ENCODE assay signal across 21 mouse cellular contexts in genomic region chr15:83481236-83481780, GRCm38 (mm10). TPM values are rescaled to one million over a fixed set of nuclear protein-coding genes. Genes with fewer than 3 reads are reported as not detected.
DNase-seq lines count a peak whose midpoint lies in the region; ATAC-seq and TF ChIP-seq lines count a peak whose summit lies in the region.
"Had no signal": no experiment of that assay in that cellular context is flagged by ENCODE, and none has a peak within 500 bp of the region (broad histone marks: within the 10 kb centered on the region; RNA-seq: fewer than 3 reads in every experiment).

No protein-coding gene starts in this region.

- 63% methylated on average over 10 of the region's 10 CpGs for WGBS in embryonic facial prominence, embryonic 15.5 days
- WGBS in embryonic facial prominence, embryonic 10.5 days: 69% methylated on average over 10 of the region's 10 CpGs
- WGBS in midbrain, embryonic 13.5 days: 75% methylated on average over 10 of the region's 10 CpGs
- 71% methylated on average over 10 of the region's 10 CpGs for WGBS in midbrain, postnatal 0 days

- H3K4me2 ChIP-seq in embryonic facial prominence, embryonic 15.5 days (replicated peaks): no peak overlapping the region
- H3K4me2 ChIP-seq in midbrain, embryonic 13.5 days (replicated peaks): no peak overlapping the region
- no peak overlapping the region for H3K4me2 ChIP-seq in midbrain, postnatal 0 days (ENCODE audit: low read depth, low read length, poor library complexity, severe bottlenecking)
- H3K4me2 ChIP-seq: forebrain, embryonic 15.5 days; heart, embryonic 13.5 days; hindbrain, embryonic 15.5 days had no signal

- H3K27me3 ChIP-seq in embryonic facial prominence, embryonic 15.5 days: no peaks in the 10 kb centered on the region
- H3K27me3 ChIP-seq in embryonic facial prominence, embryonic 10.5 days (replicated peaks; ENCODE audit: low read depth, poor library complexity, severe bottlenecking): peaks cover 3% of the 10 kb centered on the region; the same call in 1 of the 2 replicates
- H3K27me3 ChIP-seq in midbrain, embryonic 13.5 days: no peaks in the 10 kb centered on the region
- H3K27me3 ChIP-seq in midbrain, postnatal 0 days (ENCODE audit: insufficient read depth, low read length): no peaks in the 10 kb centered on the region
- H3K27me3 ChIP-seq: forebrain, embryonic 15.5 days; heart, embryonic 13.5 days; hindbrain, embryonic 15.5 days; Patski had no signal

- intact Hi-C loops in gastrocnemius, postnatal 14 days (cut with DNase I; ENCODE audit: low total_unique reads): no loop called here

- H3K27ac ChIP-seq in embryonic facial prominence, embryonic 15.5 days (replicated peaks): no peak overlapping the region
- H3K27ac ChIP-seq in embryonic facial prominence, embryonic 10.5 days (replicated peaks): no peak overlapping the region
- H3K27ac ChIP-seq in midbrain, embryonic 13.5 days: no peak overlapping the region
- no peak overlapping the region for H3K27ac ChIP-seq in midbrain, postnatal 0 days (ENCODE audit: low read depth, low read length)
- H3K27ac ChIP-seq: forebrain, embryonic 15.5 days; heart, embryonic 13.5 days; hindbrain, embryonic 15.5 days had no signal

- TF ChIP-seq CTCF in midbrain, postnatal 0 days (IDR thresholded peaks at IDR 0.05): no peak

- DNase-seq in embryonic facial prominence, embryonic 10.5 days (ENCODE audit: low spot score): no peak
- DNase-seq in midbrain, postnatal 0 days (ENCODE audit: low spot score): no peak
- DNase-seq in ZHBTc4 (ENCODE audit: low read depth, low spot score): peak; percentile 31
- DNase-seq in gastrocnemius, postnatal 14 days: no peak
- DNase-seq in layer of hippocampus, adult 8-10 months (ENCODE audit: low spot score in 2 of 2): no peak
- DNase-seq: adrenal gland, adult 8-10 months; adrenal gland, postnatal 36 days; cerebellum, adult 11 months; cerebellum, adult 9-10 months; cerebellum, postnatal 36 days; gastrocnemius, postnatal 25 days; heart, adult 11 months; heart, postnatal 36 days; kidney, adult 18-20 months had no signal

- H3K4me1 ChIP-seq in embryonic facial prominence, embryonic 15.5 days: no peaks in the 10 kb centered on the region
- H3K4me1 ChIP-seq in embryonic facial prominence, embryonic 10.5 days: peaks cover 22% of the 10 kb centered on the region
- H3K4me1 ChIP-seq in midbrain, embryonic 13.5 days (replicated peaks): no peaks in the 10 kb centered on the region
- no peaks in the 10 kb centered on the region for H3K4me1 ChIP-seq in midbrain, postnatal 0 days (ENCODE audit: insufficient read depth, low read length)
- H3K4me1 ChIP-seq: forebrain, embryonic 15.5 days; hindbrain, embryonic 15.5 days had no signal

- ATAC-seq in embryonic facial prominence, embryonic 15.5 days (ENCODE audit: insufficient number of reproducible peaks, low FRiP score, low TSS enrichment, low read depth): 0 out of 2 replicates have a peak, but pooled peaks have one; percentile 27
- ATAC-seq in midbrain, embryonic 13.5 days: 0 out of 2 replicates have a peak, but pooled peaks have one; percentile 19
- ATAC-seq in midbrain, postnatal 0 days (ENCODE audit: low FRiP score): no peak
- ATAC-seq: forebrain, embryonic 15.5 days; Patski had no signal

- H3K9ac ChIP-seq in embryonic facial prominence, embryonic 15.5 days: no peak overlapping the region
- H3K9ac ChIP-seq in midbrain, embryonic 13.5 days (replicated peaks): no peak overlapping the region
- no peak overlapping the region for H3K9ac ChIP-seq in midbrain, postnatal 0 days (replicated peaks; ENCODE audit: low read length, poor library complexity, severe bottlenecking)
- H3K9ac ChIP-seq: forebrain, embryonic 15.5 days; heart, embryonic 13.5 days; hindbrain, embryonic 15.5 days had no signal

- no peak overlapping the region for H3K4me3 ChIP-seq in embryonic facial prominence, embryonic 15.5 days (replicated peaks)
- no peak overlapping the region for H3K4me3 ChIP-seq in embryonic facial prominence, embryonic 10.5 days
- no peak overlapping the region for H3K4me3 ChIP-seq in midbrain, embryonic 13.5 days (replicated peaks)
- no peak overlapping the region for H3K4me3 ChIP-seq in midbrain, postnatal 0 days (ENCODE audit: low read depth, low read length)
- H3K4me3 ChIP-seq: forebrain, embryonic 15.5 days; heart, embryonic 13.5 days; hindbrain, embryonic 15.5 days had no signal

- H3K9me3 ChIP-seq in embryonic facial prominence, embryonic 15.5 days (replicated peaks): no peaks in the 10 kb centered on the region
- no peaks in the 10 kb centered on the region for H3K9me3 ChIP-seq in embryonic facial prominence, embryonic 10.5 days
- no peaks in the 10 kb centered on the region for H3K9me3 ChIP-seq in midbrain, embryonic 13.5 days
- H3K9me3 ChIP-seq in midbrain, postnatal 0 days (ENCODE audit: low read length): no peaks in the 10 kb centered on the region
- H3K9me3 ChIP-seq: forebrain, embryonic 15.5 days; G1E; heart, embryonic 13.5 days; hindbrain, embryonic 15.5 days had no signal

- H3K36me3 ChIP-seq in embryonic facial prominence, embryonic 15.5 days: no peaks in the 10 kb centered on the region
- peaks cover 19% of the 10 kb centered on the region for H3K36me3 ChIP-seq in embryonic facial prominence, embryonic 10.5 days (replicated peaks)
- peaks cover 24% of the 10 kb centered on the region for H3K36me3 ChIP-seq in midbrain, embryonic 13.5 days
- peaks cover 22% of the 10 kb centered on the region for H3K36me3 ChIP-seq in midbrain, postnatal 0 days (ENCODE audit: insufficient read depth, low read length)

RNA-seq across cellular contexts. Expression of gene Pacsin2, which starts 16.9 kb away (rescaled TPM):
- polyA plus RNA-seq in embryonic facial prominence, embryonic 15.5 days (2015; fragmentation: Nextera tagmentation; extraction: Ambion mirVana): 66.8 and 67.1 TPM in 2 replicates
- polyA plus RNA-seq in embryonic facial prominence, embryonic 10.5 days (2016; fragmentation: Nextera tagmentation; extraction: Ambion mirVana): 60.7 and 61.7 TPM in 2 replicates
- 25.4 and 27.1 TPM in 2 replicates for polyA plus RNA-seq in midbrain, embryonic 13.5 days (2015; fragmentation: Nextera tagmentation; extraction: Ambion mirVana)
- 14.6 and 21.3 TPM in 2 replicates for total RNA-seq in midbrain, postnatal 0 days (2014; rRNA removed)
- 16.2 and 16.7 TPM in 2 replicates for polyA plus RNA-seq in midbrain, postnatal 0 days (2015; fragmentation: Nextera tagmentation; extraction: Ambion mirVana)
- 10 to 100 TPM; 43.9 to 45.1 TPM for total RNA-seq in gastrocnemius, postnatal 14 days (2021)
- total RNA-seq in layer of hippocampus, adult 8-10 months (2022): 100 to 1,000 TPM in 3 of 4 experiments, 10 to 100 TPM in 1; 95.2 to 112 (median 106) TPM

RNA-seq across cellular contexts. Expression of gene Ttll1, which starts 29.4 kb away (rescaled TPM):
- 21.5 and 23.8 TPM in 2 replicates for polyA plus RNA-seq in embryonic facial prominence, embryonic 15.5 days (2015; fragmentation: Nextera tagmentation; extraction: Ambion mirVana)
- polyA plus RNA-seq in embryonic facial prominence, embryonic 10.5 days (2016; fragmentation: Nextera tagmentation; extraction: Ambion mirVana): 30.9 and 32.6 TPM in 2 replicates
- 100 and 105 TPM in 2 replicates for polyA plus RNA-seq in midbrain, embryonic 13.5 days (2015; fragmentation: Nextera tagmentation; extraction: Ambion mirVana)
- total RNA-seq in midbrain, postnatal 0 days (2014; rRNA removed): 57.8 and 60.7 TPM in 2 replicates
- polyA plus RNA-seq in midbrain, postnatal 0 days (2015; fragmentation: Nextera tagmentation; extraction: Ambion mirVana): 119 and 123 TPM in 2 replicates
- total RNA-seq in gastrocnemius, postnatal 14 days (2021): 1 to 10 TPM; 3.6 to 5.1 TPM
- 10 to 100 TPM; 32.0 to 40.0 (median 36.2) TPM for total RNA-seq in layer of hippocampus, adult 8-10 months (2022)

RNA-seq across cellular contexts. Expression of gene Bik, which starts 45.4 kb away (rescaled TPM):
- polyA plus RNA-seq in embryonic facial prominence, embryonic 15.5 days (2015; fragmentation: Nextera tagmentation; extraction: Ambion mirVana): 3.9 and 5.5 TPM in 2 replicates
- 2.3 TPM in 2 replicates for polyA plus RNA-seq in embryonic facial prominence, embryonic 10.5 days (2016; fragmentation: Nextera tagmentation; extraction: Ambion mirVana)
- 0.80 and 1.2 TPM in 2 replicates for polyA plus RNA-seq in midbrain, embryonic 13.5 days (2015; fragmentation: Nextera tagmentation; extraction: Ambion mirVana)
- 0.27 TPM in 1 of 2 replicates, not detected in the other for total RNA-seq in midbrain, postnatal 0 days (2014; rRNA removed)
- polyA plus RNA-seq in midbrain, postnatal 0 days (2015; fragmentation: Nextera tagmentation; extraction: Ambion mirVana): 0.33 and 0.37 TPM in 2 replicates
- 1 to 10 TPM; 2.8 to 3.2 TPM for total RNA-seq in gastrocnemius, postnatal 14 days (2021)
- total RNA-seq in layer of hippocampus, adult 8-10 months (2022): under 1 TPM in 3 of 4 experiments, not detected in 1; 0.40 to 0.66 (median 0.47) TPM
- total RNA-seq: G1E had no signal
- polyA plus RNA-seq: G1E had no signal
